Mouse (Mus musculus): ENCODE data around the gene Rarres1. TPM values are rescaled to one million over a fixed set of nuclear protein-coding genes. Genes with fewer than 3 reads are reported as not detected.

Rarres1 gene
- total RNA-seq, 1 experiment, result 0.36 TPM

- in situ Hi-C loops (cut with MboI; ENCODE audit: low sequenced_read_pairs in 2 of 2, unreplicated experiment in 2 of 2), result no loop called here
- Histone ChIP-seq H3K27ac (ENCODE audit: insufficient read depth, low read depth, low read length, poor library complexity, severe bottlenecking) (no peak overlapping the region), H3K36me3 (ENCODE audit: control insufficient read depth, insufficient read depth, low read length, poor library complexity, severe bottlenecking) (no peaks in the 10 kb centered on the region), H3K4me3 (ENCODE audit: insufficient read depth in 1 of 2, low read depth in 1 of 2, low read length in 2 of 2, poor library complexity in 1 of 2, severe bottlenecking in 1 of 2) (no peak overlapping the region), H3K9ac (ENCODE audit: insufficient read depth, low read depth, low read length, poor library complexity, severe bottlenecking) (no peak overlapping the region), H3K9me3 (ENCODE audit: control insufficient read depth, insufficient read depth, low read depth, low read length) (no peaks in the 10 kb centered on the region), H3K4me1 (ENCODE audit: control insufficient read depth in 2 of 2, insufficient read depth in 2 of 2, low read length in 2 of 2, poor library complexity in 1 of 2) (no peaks in the 10 kb centered on the region)
- TF ChIP-seq ZC3H11A (IDR thresholded peaks at IDR 0.05; ENCODE audit: borderline replicate concordance, low read depth, low read length) (peak; percentile 49; the same call in 1 of the 2 replicates), HCFC1 (IDR thresholded peaks at IDR 0.05; ENCODE audit: borderline replicate concordance, insufficient read depth, low read length) (no peak), MAFK (IDR thresholded peaks at IDR 0.05; ENCODE audit: insufficient read depth, low read depth, low read length) (no peak), CHD2 (IDR thresholded peaks at IDR 0.05; ENCODE audit: low read depth, low read length) (no peak), ZNF384 (IDR thresholded peaks at IDR 0.05; ENCODE audit: low read depth, low read length) (no peak)
- peak; percentile 73 for DNase-seq (ENCODE audit: low read depth, low spot score)
Measured at GRCm38 (mm10) chr3:67512807-67513206, 2.5 kb downstream of the Rarres1 start.

DNA sequence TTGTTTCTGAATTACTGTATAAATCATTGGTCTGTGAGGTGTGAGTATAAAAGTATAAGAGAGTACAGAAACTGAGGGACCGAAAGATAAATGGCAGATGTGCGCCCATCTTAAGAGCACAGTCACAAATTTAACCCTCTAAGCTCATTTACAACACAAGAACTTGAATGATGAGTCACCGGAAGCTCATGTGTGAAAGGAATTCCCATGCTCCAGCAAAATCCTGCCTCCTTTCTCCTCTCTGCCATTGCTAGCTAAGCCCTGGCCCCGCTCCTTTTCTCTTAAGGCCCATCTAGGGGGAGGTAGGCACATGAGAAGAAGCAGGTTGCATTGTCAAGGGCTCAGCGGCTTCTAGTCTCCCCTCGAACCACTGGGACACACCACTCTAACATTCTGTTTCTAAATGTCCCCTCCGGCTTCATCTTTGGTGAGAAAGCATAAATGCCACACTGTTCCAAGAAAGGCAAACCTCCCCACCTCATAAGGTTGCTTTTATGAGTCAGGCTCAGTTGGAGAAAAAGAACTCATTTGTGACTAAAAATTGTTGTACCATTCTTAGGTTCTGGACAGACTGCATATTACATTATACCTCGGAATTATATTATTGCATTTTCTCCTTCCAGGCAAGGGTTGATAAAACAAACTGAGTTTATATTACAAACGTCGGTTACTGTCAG, 7.0 kb downstream of the Rarres1 start:
- in situ Hi-C loops (cut with MboI; ENCODE audit: low sequenced_read_pairs in 2 of 2, unreplicated experiment in 2 of 2), result no loop called here

GRCm38 (mm10) chr3:67505286-67505685, 10.0 kb downstream of the Rarres1 start:
- Histone ChIP-seq H3K27ac (ENCODE audit: insufficient read depth, low read depth, low read length, poor library complexity, severe bottlenecking) (no peak overlapping the region), H3K9ac (ENCODE audit: insufficient read depth, low read depth, low read length, poor library complexity, severe bottlenecking) (no peak overlapping the region), H3K4me3 (ENCODE audit: insufficient read depth in 1 of 2, low read depth in 1 of 2, low read length in 2 of 2, poor library complexity in 1 of 2, severe bottlenecking in 1 of 2) (no peak overlapping the region), H3K36me3 (ENCODE audit: control insufficient read depth, insufficient read depth, low read length, poor library complexity, severe bottlenecking) (no peaks in the 10 kb centered on the region), H3K9me3 (ENCODE audit: control insufficient read depth, insufficient read depth, low read depth, low read length) (no peaks in the 10 kb centered on the region), H3K4me1 (ENCODE audit: control insufficient read depth in 2 of 2, insufficient read depth in 2 of 2, low read length in 2 of 2, poor library complexity in 1 of 2) (peaks cover 0 to 12% of the 10 kb centered on the region in 2 experiments; a peak in 2 of 4 replicates)
- DNase-seq (ENCODE audit: low read depth, low spot score), result no peak
- no peak for TF ChIP-seq ZNF384 (IDR thresholded peaks at IDR 0.05; ENCODE audit: low read depth, low read length)
- TF ChIP-seq CHD2 (IDR thresholded peaks at IDR 0.05; ENCODE audit: low read depth, low read length), result no peak
- no peak for TF ChIP-seq ZC3H11A (IDR thresholded peaks at IDR 0.05; ENCODE audit: borderline replicate concordance, low read depth, low read length)
- no peak for TF ChIP-seq HCFC1 (IDR thresholded peaks at IDR 0.05; ENCODE audit: borderline replicate concordance, insufficient read depth, low read length)
- no peak for TF ChIP-seq MAFK (IDR thresholded peaks at IDR 0.05; ENCODE audit: insufficient read depth, low read depth, low read length)
- in situ Hi-C loops (cut with MboI; ENCODE audit: low sequenced_read_pairs in 2 of 2, unreplicated experiment in 2 of 2), result no loop called here

More for the DNA sequence above, 7.0 kb downstream of the Rarres1 start:
- Histone ChIP-seq H3K9ac (ENCODE audit: insufficient read depth, low read depth, low read length, poor library complexity, severe bottlenecking) (no peak overlapping the region), H3K36me3 (ENCODE audit: control insufficient read depth, insufficient read depth, low read length, poor library complexity, severe bottlenecking) (no peaks in the 10 kb centered on the region), H3K9me3 (ENCODE audit: control insufficient read depth, insufficient read depth, low read depth, low read length) (no peaks in the 10 kb centered on the region), H3K4me3 (ENCODE audit: insufficient read depth in 1 of 2, low read depth in 1 of 2, low read length in 2 of 2, poor library complexity in 1 of 2, severe bottlenecking in 1 of 2) (no peak overlapping the region), H3K27ac (ENCODE audit: insufficient read depth, low read depth, low read length, poor library complexity, severe bottlenecking) (no peak overlapping the region), H3K4me1 (ENCODE audit: control insufficient read depth in 2 of 2, insufficient read depth in 2 of 2, low read length in 2 of 2, poor library complexity in 1 of 2) (peaks cover 0 to 7% of the 10 kb centered on the region in 2 experiments; a peak in 2 of 4 replicates)
- DNase-seq (ENCODE audit: low read depth, low spot score), result no peak
- no peak for TF ChIP-seq CHD2 (IDR thresholded peaks at IDR 0.05; ENCODE audit: low read depth, low read length)
- TF ChIP-seq ZC3H11A (IDR thresholded peaks at IDR 0.05; ENCODE audit: borderline replicate concordance, low read depth, low read length), result no peak
- no peak for TF ChIP-seq MAFK (IDR thresholded peaks at IDR 0.05; ENCODE audit: insufficient read depth, low read depth, low read length)
- TF ChIP-seq ZNF384 (IDR thresholded peaks at IDR 0.05; ENCODE audit: low read depth, low read length), result no peak
- TF ChIP-seq HCFC1 (IDR thresholded peaks at IDR 0.05; ENCODE audit: borderline replicate concordance, insufficient read depth, low read length), result no peak

DNA sequence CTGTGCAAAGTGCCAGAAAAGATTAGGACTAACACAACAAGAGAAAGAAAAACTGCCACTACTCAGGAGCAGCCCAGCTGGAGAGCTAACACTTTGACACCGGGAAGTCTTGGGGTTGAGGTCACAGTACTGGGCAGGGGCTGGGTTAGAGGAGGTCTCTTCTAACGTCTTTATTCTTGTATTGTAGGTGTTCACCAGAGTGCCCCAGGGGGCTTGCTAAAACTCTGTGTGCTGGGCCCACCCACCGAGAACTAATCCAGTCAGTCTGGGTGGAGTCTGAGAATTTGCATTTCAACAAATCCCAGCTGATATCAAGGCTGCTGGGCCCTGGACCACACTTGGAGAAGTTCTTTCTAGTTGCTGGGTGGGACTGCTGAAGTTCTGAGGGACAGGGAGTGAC, 11.4 kb downstream of the Rarres1 start:
- in situ Hi-C loops (cut with MboI; ENCODE audit: low sequenced_read_pairs in 2 of 2, unreplicated experiment in 2 of 2), result no loop called here
- Histone ChIP-seq H3K27ac (ENCODE audit: insufficient read depth, low read depth, low read length, poor library complexity, severe bottlenecking) (no peak overlapping the region; the same call in 1 of the 2 replicates), H3K9me3 (ENCODE audit: control insufficient read depth, insufficient read depth, low read depth, low read length) (no peaks in the 10 kb centered on the region), H3K4me1 (ENCODE audit: control insufficient read depth in 2 of 2, insufficient read depth in 2 of 2, low read length in 2 of 2, poor library complexity in 1 of 2) (peaks cover 0 to 12% of the 10 kb centered on the region in 2 experiments; a peak in 2 of 4 replicates), H3K36me3 (ENCODE audit: control insufficient read depth, insufficient read depth, low read length, poor library complexity, severe bottlenecking) (no peaks in the 10 kb centered on the region), H3K4me3 (ENCODE audit: insufficient read depth in 1 of 2, low read depth in 1 of 2, low read length in 2 of 2, poor library complexity in 1 of 2, severe bottlenecking in 1 of 2) (no peak overlapping the region), H3K9ac (ENCODE audit: insufficient read depth, low read depth, low read length, poor library complexity, severe bottlenecking) (no peak overlapping the region)
- DNase-seq (ENCODE audit: low read depth, low spot score), result peak; percentile 85
- no peak for TF ChIP-seq HCFC1 (IDR thresholded peaks at IDR 0.05; ENCODE audit: borderline replicate concordance, insufficient read depth, low read length)
- no peak for TF ChIP-seq ZC3H11A (IDR thresholded peaks at IDR 0.05; ENCODE audit: borderline replicate concordance, low read depth, low read length)
- no peak for TF ChIP-seq CHD2 (IDR thresholded peaks at IDR 0.05; ENCODE audit: low read depth, low read length)
- TF ChIP-seq MAFK (IDR thresholded peaks at IDR 0.05; ENCODE audit: insufficient read depth, low read depth, low read length), result no peak
- no peak for TF ChIP-seq ZNF384 (IDR thresholded peaks at IDR 0.05; ENCODE audit: low read depth, low read length)
